Mouse (Mus musculus) NIH3T3 (cell line): ENCODE results near the gene Iqce.

Source experiments
- DNase-seq: peaks from one replicate; pipeline ENCODE4 v3.0.0-alpha.2; 2012; ENCODE audit warnings: low read depth

The Iqce gene

DNA sequence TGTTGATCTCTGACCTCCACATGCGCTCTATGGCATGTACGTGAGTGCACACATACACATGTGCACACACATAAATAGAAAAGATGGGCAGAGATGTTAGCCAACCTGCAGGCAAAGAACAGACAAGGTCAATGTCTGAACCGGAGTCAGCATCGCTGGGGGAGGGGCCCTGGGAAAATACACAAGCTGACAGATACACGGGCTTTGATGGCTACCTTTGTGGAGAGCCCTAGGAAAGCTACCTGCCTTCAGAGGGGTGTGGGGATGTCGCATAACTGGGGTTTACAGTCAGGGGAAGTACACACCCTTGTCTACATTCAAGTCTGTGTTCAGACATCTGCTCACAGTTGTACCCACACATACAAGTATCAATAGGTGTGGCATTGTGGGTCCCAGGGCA is 63.7 kb downstream of the Iqce start:
- DNase-seq: no peak

DNA sequence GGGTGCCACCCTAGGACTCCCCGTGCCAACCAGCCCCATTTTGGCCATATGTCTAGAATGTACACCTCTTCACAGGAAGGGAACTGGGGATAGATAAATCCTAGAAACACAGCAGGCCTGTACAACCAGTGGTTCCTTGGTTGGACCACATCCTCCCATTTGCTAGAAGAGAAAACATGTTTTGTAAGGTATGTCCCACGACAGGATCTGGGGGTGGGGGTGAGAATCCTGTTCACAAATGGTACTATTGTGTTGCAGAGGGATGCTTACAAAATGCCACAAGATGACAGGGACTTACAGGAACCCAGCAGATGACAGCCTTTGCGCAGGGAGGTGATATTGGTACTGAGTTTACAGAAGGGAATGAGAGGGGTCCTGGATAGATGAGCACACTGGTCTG is 64.2 kb downstream of the Iqce start:
- DNase-seq: no peak

DNA sequence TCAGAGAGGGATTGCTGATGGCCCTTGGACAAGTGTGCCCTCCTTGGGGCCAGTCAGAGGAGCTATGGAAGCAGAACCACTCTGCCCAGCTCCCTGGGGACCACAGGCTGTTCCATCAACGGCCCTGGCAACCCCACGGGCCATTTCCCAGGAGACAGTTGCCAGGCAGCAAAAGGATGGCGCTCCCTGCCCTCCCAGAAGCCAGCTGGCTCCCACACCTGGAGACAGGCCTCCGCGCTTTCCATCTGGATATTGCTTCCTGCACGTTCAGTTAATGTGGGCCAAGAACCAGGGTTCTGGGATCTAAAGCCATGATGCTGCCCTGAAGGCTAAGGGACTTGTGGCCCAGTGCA is 65.1 kb downstream of the Iqce start:
- no peak for DNase-seq

DNA sequence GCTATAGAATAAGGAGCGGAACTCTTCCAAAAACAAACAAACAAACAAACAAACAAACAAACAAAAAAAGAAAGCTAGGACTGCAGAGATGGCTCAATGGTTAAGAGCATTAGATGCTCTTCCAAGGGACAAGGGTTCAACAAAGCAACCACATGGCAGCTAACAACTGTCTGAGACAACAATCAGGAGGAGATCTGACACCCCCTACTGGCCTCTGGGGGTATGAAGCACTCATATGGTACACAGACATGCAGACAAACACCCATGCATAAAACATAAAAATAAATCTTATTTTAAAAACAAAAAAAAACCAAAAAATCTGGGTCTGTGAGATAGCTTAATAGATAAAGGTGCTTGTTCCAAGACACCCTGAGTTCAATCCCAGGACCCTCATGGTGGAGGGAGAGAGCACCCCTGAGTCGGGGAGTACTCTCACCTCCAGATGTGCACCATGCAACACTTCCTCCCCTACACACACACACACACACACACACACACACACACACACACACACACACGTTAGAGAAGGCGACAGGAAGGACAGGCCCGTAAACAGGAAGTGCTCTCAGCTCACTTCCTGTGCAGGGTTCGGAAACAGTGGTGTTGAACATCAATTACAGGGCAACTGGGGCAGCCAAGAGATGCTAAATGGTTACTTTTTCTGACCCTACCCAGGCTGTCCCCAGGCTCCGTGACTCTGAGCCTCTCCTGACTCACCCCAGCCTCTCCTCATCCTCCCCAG is 65.7 kb downstream of the Iqce start:
- no peak for DNase-seq

DNA sequence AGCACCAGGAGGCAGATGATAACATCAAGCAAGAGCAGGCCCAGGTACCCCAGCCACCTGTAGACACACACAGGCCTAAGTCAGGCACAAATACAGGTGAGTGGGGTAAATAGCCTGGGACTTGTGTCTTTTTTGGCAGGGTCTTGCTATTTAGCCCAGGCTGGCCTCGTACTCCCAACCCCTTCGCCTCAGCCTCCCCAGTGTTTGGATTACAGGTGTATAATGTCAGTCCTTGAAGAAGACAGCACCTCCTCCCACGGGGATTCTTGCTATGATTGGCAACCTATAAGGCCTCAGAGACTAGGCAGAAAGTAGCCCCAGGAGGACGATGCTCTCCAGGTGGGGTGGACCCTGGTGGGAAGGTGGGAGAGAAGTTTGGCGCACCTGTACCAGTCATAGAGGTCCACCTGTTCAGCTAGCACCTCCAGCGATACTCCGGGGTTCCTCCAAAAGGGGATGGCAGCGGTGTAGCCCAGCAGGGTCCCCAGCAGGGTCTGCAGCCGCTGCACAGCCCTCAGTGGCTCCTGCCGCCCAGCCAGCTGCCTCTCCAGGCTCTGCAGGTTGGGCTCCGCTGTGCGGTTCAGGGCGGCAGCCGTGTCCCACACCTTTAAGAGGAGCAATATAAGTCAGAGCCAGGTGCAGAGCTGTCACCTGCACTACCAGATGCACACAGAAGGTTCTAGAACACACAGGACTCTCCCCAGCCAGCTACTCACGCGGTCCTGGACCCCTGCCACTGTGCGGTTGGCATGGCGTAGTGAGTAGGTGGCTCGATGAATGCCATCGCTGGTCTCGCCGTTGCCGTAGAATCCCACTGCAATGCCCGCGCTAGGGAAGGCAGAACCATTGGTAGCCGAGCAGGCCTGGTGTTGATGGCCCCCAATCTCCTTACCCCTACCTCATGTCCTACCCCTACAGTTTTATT is 67.1 kb downstream of the Iqce start:
- no peak for DNase-seq

DNA sequence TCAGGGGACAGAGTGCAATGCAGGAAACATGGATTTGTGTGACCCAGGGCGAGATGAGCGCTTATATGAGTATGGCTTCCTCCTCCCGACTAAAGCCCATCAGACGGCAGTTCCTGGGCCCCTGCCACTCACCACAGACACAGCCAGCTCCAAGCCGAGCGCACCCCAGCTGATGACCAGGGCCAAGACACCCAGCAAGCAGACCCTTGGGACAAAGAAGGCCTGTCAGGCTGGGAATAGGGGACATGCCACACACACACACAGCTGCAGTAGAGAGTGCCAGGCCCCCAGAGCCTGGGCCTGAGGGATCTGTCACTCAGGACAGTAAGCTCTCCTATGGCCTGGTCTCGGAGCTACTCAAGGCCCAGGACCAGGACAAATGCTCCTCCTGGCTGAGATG is 68.7 kb downstream of the Iqce start:
- no peak for DNase-seq

DNA sequence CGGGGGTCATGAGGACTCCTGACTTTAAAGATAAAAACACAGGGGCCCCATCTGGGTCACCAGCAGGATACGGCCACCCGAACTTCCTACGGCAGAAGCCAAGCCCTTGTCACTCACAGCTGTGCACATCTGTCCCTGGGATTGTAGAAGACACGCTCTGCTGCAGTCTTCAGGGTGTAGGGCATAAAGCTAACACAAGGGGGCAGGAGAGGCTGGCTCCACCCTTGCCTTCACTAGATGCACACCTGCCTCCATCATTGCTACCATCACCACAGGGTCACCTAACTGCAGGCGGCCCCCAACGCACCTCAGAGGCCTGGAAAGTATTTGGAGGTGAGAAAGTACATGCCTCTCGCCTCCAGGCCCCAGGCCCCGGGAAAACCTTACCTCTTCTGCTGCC is 73.2 kb downstream of the Iqce start:
- DNase-seq: peak; percentile 43

DNA sequence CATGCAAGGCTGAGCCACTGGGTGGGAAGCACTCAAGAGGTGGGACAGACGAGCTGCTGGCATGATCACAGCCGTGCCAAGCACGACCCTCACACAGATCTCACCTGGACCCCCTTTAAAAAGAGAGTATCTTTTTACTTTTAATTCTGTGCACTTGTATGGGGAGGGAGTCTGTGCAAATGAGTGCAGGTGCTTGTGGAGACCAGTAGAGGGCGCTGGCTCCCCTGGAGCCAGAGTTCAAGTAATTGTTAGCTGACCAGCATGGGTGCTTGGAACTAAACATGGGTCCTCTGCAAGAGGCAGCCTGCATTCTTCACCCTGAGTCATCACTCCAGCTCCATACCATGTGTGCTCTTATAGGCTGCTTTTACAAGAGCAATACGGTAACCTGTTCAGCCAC is 74.6 kb downstream of the Iqce start:
- no peak for DNase-seq

DNA sequence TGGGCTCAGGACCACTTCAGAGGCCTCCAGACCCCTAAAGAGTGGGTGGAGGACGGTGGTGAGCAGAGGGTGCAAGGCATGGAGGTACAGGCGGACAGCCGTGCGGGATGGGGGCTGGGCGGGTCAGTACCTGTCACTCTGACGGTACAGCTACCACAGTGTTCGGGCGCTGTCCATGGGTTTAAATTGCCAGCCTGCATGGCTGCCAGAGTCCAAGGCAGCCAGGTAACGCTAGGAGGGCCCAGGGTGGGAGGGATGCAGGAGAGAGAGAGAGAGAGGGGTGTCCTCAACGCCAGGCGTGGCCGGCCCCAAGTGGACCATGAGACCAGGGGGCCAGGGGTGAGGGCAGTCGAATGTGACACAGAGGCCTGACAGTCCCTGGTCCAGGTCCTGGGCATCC is 77.2 kb downstream of the Iqce start:
- no peak for DNase-seq

DNA sequence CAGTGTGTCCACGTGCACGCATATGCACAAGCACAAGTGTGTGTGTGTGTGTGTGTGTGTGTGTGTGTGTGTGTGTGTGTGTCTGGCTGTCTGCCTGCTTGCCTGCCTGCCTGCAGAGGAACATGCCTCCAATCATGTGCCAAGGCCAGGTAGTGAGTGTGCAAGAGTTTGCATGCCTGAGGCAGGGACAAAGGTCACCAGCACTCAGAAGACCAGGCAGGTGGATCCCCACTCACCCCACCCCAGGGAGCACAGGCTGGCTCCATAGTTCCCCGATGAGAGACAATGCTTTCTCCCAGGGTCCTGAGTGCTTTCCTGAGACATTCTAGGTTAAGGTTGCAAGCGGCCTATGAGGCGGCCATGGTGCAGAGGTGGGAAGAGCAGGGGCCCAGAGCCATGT is 77.9 kb downstream of the Iqce start:
- DNase-seq: no peak

DNA sequence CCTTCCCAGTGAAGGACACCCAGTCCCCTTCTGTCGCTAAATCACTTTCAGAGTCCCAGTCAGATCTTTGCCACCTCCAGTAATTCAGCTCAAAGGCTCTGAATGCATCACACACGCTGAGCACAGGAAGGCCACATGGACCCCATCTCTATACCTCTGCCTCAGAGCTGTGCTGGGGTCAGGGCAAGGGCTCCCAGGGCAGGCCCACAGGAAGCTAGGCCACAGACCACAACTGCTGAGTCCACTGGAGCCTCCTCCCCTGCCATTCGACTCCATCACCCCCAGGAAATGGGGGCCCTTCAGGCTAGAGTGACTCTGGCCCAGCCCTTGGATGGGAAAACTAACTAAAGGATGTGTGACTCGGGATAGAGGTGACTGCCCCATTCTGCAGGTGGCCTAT is 78.4 kb downstream of the Iqce start:
- DNase-seq: no peak

DNA sequence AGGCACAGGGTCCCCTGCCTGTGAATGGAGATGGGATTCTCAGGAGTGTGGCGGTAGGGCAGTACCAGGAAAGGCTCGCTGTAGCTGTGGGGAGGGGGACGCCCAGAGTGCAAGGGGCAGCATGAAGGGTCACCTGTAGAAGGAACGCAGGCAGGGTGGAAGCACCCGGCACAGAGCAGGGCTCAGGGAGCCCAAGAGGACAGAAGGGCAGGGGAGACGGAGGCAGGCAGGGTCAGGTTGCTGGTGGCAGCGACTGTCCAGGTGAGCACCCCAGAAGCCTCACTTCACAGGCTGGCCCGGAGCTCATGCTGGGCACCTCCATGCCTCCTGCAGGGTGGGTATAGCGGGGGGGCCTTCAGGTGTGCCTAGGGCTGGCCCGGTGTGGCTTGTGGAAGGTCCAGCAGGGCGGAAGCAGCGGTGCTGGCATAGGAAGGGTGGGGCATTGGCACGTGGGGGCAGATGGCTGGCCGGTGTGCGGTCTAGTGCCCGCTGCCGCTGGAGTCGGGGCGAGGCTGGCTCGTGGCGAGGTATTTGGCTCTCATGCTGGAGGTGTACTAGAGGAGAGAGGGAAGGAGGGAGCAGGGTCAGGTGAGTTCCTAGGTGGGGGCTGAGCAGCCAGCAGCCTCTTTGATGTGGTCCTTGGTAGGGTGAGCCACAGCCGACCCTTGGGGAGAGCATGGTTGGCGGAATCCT is 79.1 kb downstream of the Iqce start:
- no peak for DNase-seq

DNA sequence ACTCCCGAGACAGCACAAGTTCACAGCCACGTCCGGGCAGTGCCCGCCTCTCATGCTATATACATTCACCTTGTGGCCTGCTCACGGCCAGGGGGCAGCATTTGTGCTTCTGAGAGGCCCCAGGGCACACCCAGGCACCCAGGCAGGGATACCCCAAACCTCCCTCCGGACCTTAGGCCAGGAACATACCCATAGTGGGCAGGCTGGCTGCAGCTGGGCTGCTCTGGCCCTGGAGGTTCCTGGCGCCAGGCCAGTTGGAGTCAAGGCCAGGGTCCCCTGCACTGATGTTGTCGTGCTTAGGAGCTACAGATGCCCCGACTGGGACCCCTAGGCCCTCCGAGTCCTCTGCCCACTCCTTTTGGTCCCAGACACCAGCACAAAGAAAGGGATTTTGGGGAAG is 80.7 kb downstream of the Iqce start:
- peak; percentile 30 for DNase-seq

DNA sequence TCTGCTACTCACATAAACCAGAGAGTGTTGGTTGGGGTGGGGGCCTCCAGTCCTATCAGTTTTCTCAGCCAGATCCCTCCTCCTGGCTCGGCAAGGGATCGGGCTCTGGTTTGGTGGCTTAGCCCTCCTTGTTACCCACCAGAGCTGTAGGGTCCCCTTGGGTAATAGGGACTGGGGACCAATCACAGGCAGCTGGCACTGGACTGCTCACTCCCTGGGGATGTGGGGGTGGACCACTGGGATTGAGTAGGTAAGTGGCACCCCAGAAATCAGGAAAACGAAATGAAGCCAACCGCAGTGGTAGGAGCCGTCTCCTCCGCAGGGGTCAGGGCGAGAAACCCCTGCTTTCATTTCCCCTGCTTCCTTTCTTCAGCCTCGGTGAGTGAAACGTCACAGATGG is 81.1 kb downstream of the Iqce start:
- DNase-seq: no peak

DNA sequence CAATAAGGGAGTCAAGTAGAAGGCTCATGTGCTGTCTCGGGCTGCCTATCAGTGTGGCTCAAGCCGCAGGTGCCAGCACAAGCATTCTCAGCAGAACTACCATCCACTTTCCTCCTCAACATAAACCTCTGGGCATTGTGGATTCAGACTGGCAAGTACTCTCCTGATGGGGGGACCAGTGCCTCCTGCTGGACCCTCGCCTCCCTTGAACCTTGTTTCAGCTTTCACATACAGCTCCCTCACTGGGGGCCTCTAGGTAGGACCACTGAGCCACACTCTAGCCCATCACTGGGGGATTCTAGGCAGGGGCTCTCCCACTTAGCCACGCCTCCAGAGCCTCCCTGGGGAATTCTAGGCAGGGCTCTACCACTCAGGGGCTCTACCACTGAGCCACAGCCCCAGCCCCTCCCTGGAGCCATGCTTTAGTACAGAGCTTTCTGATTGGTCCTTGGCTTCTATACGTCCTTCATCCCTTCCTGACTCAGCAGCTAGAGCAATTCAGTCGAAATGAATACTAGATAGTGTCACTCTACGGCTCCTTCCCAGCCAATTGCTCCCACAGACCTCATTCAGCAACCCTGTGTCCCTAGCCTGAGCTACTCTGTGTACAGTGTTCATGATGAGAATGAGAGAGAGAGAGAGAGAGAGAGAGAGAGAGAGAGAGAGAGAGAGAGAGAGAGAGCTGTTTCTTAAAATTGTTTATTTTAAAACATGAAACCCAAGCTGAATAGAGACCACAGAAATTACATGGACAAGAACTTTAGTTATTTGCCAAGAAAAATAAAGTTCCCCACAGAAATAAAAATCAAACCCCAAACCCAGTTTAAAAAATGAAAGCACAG is 82.1 kb downstream of the Iqce start:
- DNase-seq: peak; percentile 48

DNA sequence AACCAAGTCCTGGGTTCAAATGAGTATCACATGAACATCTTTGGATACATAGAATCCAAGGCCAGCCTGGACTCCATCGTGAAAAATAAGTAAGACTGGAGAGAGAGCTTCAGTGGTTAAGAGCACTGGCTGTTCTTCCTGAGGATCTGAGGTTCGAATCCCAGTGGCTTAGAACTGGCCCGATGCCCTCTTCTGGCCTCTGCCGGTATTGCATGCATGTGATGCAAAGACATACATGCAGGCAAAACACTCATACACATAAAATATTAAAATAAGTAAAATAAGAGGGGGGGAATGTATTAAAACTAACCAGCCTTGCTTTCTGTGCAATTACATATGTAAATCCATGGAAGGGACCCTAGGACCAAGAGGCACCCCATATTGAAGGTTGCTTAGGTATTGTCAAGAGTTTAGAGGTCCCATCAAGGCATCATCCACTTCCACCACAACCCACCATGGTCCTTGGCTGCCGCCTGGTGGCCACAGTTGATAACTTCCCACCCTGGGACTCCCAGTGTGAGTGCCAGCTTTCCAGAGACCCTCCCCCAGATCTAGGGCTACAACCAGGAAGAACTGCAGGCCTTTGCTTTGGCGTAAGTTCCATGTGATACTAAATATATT is 82.9 kb downstream of the Iqce start:
- peak; percentile 80 for DNase-seq

DNA sequence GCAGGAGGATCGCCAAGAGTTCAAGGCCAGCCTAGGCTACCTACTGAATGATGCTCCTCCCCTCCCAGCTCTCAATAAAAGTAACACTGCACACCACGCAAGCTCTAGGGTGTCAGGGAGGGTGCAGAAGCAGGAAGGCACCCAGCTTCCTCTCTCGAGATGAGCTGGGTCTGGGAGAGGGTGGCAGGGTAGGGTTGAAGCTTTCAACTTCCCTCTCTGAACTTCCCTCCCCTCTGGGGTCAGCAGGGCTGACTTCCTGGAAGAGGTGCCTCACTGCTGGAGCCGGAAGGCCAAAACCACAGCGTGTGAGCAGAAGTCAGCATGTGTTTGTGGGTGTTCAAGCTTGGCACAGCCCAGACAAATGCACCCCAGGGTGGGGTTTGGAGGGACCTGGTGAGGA is 84.5 kb downstream of the Iqce start:
- no peak for DNase-seq

DNA sequence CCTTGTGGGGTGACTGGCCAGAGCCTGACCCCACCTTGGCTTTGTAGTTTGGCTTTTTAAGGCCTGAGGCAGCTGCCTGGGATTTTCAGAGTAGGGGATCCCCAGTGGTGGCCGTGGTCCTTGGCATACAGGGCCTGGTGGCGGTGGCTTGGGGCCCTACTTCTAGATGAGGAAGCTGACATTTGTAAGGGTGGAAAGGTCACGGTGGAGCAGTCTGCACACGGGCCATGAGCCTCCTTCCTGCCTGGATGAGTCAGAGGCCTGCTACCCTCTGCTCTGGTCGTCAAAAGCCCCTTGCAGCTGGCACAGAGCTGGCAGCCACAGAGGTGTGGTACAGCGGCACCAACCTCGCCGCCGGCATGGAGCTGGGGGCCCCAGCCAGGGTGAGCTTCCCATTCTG is 85.5 kb downstream of the Iqce start:
- no peak for DNase-seq

DNA sequence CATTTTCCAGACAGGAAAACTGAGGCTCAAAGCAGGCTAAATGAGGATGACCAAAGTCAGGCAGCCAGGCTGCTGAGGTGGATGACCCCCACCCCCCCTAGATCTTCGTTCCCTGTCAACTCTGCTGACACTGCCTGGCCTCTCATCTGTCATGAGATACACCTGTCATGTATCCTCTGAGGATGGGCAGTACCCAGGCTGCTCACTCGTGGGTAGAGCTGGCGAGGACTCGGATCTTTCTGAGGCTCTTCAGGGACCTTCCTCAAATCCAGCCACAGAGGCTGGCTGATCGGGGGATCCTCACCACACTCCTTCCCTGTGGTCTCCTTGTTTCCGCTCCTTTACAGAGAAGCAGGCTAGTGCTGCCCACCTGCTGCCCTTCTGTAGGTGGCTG is 86.1 kb downstream of the Iqce start:
- no peak for DNase-seq

DNA sequence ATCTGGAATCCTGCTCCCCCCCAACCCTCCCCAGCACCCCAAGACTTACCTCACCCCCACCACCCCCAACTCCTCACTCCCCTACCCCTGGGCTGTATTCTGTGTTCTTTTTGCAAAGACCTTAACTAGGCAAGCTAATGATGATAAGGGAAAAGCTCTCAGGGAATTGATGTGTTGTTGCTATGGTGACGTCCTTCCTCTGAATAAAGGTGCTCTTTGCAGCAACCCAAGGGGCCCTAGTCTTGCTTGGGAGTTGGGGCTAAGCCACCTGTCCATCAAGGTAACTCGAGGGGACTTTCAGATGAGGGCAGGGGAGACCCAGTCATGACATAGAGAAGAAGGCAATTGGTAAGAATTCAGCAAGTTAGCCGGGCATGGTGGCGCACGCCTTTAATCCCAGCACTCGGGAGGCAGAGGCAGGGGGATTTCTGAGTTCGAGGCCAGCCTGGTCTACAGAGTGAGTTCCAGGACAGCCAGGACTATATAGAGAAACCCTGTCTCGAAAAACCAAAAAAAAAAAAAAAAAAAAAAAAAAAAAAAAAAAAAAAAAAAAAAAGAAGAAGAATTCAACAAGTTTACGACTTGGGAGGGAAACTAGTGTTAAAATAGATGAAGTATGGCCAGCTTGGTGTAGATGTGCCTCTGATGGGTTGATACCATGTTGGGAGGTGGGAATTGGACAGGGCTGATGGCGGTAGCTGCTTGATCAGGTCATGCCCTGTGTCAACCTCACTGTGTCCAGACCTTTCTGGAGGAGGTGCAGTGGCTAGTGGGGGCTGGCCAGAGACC is 86.7 kb downstream of the Iqce start:
- DNase-seq: no peak

DNA sequence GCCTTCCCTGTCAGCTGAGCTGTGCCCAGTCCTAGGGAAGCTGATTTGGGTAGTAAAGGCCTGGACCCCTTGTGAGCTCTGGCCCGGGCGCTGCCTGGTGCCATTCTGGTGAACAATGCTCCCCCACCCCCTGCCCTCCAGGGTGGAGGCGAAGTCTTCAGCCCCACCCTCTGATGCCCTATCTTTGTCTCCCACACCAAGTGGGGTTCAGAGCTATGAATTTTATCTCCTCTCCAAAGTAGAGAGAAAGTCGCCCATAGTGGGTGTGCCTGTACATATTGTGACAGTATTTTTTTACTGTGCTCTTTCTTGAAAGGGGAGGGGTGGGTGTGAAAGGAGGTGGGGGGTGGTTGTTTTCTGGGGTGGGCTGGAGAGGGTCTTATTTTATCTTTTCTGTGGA is 87.3 kb downstream of the Iqce start:
- DNase-seq: no peak
